Mouse (Mus musculus) gastrocnemius, postnatal 10 days (tissue): Measurements from ENCODE around the gene Anxa5. TPM values are rescaled to one million over a fixed set of nuclear protein-coding genes. Genes with fewer than 3 reads are reported as not detected.
A peak's percentile ranks its signal among the peaks of the same experiment; 100 is the strongest.

Experiments
- DNase-seq: peaks from one replicate; pipeline ENCODE4 v3.0.0; 2021; ENCODE audit warnings: mixed read lengths
- total RNA-seq, 2 experiments: library from RNA; stranded (reverse); gene quantifications; 2 replicates each; pipeline ENCODE4 v1.2.3; 2021

Gene Anxa5
- total RNA-seq, 2 experiments from 2014 or later: 120 to 161 TPM

DNA sequence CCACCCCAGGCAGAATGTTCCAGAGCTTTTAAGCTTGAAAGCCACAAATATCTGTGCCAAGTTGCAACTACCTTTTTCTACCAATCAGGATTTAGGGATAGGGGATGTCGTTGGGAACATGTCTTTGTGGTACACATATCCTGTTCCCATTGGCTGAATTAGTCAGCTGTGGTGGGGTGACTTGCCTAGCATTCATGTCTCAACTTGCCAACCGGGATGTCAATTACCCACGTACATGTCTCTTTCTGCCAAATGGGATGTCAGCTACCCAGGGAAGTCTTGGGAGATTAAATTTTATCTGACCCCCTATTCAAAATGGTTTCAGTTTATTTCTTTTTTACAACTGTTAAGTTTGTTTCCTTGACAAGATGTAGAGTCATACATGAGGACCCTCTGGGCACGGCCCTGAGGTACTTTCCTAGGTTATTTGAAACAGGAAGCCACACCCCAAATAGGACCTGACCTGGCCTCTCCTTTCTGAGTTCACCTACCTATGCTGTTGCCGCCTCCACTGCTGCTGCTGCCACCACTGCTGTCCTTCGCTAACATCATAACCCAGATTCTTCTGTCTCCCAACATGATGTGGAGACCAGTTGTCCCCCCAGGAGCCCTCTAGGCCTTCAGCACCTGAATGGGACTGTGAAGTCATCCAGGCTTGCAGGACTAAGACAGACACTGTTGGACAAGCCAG is 13.3 kb upstream of the Anxa5 start:
- no peak for DNase-seq

DNA sequence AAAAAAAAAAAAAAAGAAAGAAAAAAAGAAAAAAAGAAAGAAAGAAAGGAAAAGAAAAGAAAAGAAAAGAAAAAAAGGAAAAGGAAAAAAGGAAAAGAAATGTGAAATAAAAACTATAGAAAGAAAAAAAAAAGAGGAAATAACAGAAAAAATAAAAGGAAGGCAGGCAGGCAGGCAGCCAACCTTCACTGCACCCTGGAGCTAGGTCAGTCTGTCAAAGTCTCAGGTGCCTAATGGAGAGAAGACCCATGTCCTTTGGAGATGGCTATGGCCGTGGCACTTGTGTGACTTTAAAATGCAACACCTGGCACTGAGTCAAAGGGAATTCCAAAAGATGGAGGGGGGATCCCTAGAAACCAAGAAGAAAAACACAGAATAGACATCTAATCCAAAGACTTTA is 12.7 kb upstream of the Anxa5 start:
- no peak for DNase-seq

DNA sequence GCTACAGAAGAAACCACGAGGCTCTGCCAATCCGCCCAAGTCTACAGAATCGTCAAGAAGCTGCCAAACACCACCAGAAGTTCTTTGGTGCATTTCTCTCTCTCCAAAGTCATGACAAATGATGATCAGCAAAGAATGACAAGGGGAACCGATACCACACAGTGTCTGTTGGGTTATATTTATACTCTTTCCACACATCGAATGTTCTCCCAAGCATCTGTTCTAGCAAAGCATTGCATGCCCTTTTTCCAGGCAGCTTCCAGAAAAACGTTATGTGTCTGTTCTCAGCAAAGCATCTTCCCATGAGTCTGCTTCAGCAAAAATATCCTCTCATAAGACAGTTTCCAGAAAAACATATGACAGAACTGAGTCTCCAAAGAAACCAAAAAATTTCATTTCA is 11.2 kb upstream of the Anxa5 start:
- no peak for DNase-seq

DNA sequence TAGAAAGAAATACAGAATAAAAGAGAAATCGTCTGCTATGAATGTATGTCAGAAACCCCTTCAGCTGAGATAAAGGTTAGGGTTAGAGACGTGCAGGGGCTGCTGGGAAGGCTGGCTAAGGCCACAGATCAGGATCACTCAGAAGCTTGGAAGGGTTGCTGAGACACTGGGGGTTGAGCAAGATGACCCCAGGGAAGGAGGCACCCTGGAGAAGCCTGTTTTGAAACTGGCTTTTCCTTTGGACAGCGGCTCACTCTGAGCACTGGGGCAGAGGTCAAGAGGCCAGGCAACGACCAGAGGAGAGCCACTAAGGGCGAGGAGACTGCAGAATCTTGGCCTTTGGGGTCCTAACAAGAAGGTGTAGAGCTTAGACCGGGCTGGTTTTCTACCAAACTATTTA is 10.5 kb upstream of the Anxa5 start:
- no peak for DNase-seq

DNA sequence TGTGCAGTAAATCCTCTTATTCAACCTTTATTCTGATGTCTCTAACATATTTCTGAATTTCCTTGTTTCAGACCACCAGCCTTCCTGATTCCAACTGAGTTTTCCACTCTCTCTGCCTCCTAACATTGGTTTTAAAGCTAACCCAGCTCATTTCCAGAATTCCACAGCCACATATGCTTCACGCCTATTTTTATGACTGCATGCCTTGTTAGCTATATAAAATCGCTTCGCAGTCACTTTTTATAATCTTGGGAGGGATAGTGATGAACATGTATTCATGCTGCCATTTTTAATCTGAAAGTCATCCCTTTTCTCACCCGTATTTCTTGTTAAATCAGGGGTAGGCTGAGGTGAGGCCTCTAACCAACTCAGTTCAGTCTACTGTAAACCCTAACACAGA is 8.6 kb upstream of the Anxa5 start:
- no peak for DNase-seq

DNA sequence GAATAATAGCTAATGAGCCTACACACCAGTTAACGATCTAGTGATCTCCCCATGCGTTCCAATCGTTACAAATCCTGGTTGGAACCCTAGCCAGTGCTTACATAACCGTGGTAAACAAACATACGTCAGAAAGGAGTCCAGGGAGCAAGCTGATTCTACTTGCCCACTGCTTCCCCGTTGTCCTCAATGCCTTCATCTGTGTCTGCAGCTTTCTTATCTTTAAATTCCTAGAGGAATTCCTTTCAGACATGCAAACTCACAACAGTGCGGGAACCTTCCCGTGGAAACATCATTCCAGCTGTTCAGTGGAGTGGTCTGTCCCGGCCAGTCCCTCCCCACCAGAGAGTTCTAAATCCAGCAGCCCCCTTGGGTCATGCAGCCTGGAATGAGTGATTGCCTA is 7.2 kb upstream of the Anxa5 start:
- DNase-seq: no peak

DNA sequence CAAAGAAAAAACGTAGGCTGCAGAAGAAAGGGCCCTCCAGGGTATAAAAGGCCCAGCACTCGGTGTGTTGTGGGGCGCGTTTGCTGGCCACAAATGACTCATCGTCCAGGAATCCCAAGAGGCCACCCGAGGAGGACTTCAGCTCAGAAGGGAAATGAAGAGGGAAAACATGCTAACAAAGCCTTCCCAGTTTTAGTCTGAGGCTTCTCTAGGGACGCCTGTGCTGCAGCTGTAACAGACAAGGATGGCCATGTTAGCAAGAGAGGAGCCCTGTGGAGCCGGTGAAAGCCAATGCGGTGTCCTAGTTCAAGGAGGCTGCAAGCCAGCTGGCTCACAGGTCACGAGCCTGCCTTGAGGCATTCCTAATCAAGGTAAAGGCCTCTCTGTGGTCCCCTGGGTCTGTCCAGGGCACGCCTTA is 6.1 kb upstream of the Anxa5 start:
- DNase-seq: peak; percentile 50

DNA sequence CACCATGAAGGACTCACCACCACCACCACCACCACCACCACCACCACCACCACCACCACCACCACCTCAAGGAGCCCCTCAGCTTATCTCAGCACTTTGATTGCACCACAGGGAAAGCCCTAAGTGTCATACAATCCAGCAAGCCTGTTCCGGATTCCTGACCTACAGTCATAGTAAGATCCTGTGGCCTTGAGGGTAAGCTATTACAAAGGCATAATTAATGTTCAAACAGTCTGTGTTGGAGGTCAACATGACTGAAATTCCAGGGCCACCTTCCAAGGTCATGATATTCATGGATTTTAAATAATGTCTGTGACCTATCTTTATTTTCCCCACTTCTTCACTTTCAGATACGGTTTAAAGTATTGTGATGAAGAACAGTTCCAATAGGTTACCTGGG is 4.8 kb upstream of the Anxa5 start:
- DNase-seq: no peak

DNA sequence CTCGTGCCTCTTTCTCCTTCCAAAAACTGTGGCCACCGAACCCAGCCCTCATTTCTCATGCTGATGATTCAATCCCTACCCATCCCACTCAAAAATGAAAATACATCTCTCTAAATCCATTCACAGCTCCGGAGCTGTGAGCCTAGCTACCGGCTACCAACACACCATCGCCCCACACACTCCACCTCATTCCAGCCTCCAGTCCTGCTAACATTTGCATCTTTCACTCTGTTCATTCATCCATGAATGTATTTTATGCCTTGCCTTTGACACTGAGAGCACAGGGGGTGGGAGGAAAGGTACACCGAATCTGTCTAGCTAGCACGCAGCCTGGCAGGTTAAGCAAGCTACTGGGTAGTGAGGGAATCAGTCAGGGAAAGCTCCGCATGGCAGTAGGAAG is 3.1 kb upstream of the Anxa5 start:
- DNase-seq: no peak

DNA sequence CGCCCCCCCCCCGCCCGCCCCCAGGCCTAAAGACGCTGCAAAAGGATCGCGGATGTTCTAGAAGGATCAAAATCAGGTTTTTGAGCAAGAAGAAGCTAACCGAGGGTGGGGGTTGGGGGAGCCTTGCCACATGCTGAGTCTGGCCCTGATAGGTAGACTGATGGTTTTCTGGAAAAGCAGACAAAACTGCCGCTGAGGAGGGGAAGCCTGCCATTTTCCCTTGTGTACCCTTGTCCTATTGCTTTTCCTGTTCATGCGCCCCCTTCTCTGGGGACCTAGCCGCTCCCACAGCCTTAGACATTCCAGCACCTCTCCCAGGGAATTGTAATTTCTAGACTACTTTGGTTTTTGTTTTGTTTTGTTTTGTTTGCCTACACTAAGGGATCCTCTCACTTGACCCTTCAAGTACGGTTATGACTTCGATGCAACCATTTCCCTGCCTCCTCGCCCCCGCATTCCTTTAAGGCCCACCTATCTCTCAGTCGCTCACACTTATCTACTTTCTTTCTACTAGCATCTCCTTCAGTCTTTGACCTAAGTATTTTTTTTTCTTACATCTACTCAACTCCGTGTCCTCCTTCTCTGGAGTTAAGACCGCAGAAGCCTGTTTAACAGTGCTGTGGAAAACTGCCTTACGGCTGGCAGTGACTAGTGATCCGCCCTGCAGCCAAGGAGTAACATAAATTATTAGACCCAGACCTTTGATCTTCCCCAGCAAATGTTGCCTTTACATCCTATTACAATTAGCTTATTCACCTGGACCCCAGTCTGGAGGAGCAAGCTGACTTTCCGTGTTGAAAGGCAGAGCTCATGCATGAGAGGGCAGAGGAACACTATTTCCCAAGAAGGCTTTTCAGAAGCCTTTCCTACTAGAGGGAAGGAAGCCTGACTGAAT is 814 bp upstream of the Anxa5 start:
- no peak for DNase-seq

DNA sequence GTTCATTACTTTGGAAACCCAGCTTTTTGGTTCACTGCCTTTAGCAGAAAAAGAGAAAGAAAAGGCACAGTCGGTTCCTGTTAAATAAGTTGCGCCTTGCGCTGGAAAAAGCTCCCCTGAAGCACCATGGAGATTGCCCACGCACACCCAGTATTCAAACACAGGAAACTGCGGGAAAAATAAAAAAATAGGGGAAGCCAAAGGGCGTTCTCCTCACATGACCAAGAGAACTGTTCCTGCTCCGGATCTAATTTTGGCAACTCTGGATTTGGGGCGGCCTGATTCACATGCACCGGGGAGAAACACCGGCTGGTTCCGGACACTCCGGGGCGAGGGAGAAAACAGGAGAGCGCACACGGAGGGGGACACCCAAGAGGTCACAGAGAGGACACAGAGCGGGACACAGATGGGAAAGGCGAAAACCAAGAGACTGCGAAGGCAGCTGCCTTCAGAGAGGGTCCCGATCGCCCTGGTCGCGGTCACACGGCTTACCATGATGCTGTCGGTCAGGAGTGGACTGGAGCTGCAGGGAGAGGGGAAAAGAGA is 683 bp downstream of the Anxa5 start:
- peak; percentile 42 for DNase-seq

DNA sequence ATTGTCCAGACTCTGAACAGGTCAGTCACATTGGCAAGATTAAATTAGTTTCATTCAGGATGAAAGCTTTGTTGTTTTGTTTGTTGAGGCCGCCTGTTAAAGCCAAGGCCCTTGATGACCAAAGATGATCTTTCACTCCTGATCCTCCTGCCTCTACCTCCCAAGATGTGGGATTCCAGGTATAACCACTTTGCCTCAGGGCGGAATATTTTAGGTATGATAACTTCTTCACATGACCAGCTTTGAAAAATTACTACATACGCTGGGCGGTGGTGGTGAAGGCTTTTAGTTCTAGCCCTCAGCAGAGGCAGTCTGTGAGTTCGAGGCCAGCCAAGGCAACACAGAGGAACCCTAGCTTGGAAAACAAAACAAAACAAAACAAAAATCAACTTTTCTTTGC is 1.3 kb downstream of the Anxa5 start:
- no peak for DNase-seq

DNA sequence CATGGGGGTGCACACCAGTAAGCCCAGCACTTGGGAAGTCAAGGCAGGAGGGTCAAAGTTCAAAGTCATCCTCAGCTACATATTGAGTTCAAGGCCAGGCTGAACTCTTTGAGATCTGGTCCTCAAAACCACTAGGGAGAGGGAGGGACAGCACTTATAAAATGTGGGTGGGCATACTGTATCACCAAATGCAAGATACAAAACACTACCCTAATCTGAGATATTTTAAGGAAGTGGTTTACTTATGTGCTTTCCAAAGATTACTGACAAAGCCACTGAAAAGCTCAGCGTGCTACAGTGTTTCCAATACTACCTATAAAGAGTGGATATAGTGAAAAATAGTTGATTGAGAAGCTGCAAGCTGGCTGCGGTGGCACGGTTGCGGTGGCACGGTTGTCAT is 2.5 kb downstream of the Anxa5 start:
- no peak for DNase-seq

DNA sequence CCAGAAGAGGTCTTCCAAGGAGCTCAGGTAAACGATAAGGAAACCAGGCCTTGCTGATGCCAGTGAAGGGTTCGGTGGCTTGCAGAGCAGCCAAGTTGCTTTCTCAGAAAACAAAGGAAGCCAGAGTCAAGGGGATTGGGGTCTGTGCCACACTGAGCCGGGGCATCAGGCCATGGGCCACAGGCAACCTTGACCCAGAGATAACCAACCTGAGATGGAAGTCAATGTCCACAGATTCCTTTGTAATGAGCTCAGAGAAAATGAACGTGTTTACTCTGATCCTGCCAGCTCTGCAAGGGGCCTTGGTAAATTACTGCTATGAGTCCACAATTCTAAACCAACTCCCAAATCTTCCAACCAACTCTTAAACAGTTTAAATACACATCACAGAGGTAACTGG is 3.8 kb downstream of the Anxa5 start:
- DNase-seq: no peak

DNA sequence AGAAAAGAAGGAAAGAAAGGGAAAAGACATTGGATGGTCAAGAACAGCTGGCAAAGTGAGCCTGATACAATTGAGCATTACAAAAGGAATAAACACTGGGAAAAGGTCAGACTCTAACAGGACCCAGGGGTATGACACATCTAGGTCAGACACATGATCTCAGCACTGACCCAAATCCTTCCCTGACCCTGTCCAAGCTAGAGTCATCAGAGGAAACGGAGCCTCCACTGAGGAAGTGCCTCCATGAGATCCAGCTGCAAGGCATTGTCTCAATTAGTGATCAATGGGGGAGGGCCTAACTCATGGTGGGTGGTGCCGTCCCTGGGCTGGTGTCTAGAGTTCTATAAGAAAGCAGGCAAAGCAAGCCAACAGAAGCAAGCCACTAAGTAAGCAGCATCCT is 6.8 kb downstream of the Anxa5 start:
- DNase-seq: no peak

DNA sequence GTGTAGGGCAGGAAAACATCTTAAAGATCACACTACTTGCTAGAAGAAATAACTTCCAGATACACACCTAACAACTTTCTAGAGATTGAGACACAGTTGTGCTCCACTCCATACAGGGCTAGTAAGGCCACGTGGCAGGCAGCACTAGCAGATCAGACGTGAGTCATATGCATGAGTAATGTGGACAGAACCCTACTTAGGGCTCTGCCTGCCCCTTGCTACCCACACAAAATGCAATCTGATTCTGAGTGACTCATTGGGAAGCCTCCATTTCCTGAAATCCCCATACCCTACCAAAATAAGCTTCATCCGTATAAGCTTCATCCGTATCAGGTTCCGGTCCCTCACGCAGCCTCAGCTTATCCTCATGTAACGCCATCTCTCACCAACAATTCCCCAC is 8.1 kb downstream of the Anxa5 start:
- no peak for DNase-seq

DNA sequence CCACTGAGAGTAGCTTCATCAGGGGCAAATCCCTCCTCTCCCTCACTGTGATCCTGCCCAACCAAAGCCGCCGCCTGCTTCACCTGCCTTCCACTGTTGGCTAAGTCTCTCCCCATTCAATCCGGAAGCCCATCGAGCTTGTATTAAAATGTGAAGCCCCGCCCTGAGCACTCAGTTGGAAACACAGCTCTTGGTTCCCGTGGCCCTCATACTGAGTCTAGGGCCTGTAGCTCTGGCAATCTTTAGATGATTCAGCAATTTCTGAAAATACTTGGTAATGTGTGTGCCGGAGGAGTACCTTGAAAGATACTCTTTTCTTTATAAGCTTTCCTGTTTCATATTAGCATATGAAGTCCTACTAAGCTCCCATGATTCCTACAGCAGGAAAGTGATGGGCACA is 10.2 kb downstream of the Anxa5 start:
- DNase-seq: no peak

DNA sequence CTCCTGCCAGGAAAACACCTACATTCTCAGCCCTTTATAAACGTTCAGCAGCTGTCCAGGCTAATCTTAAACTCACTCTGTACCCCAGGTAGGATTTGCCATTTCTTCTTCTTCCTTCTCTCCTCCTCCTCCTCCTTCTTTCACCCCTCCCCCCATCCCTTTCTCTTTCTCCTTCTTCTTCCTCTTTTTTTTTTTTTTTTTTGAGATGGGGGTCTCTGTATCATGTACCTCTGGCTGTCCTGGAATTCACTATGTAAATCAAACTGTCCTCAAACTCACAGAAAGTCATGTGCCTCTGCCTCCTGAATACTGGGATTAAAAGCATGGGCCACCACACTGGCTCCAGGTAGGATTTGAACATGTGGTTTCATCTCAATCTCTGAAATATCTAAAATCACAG is 13.3 kb downstream of the Anxa5 start:
- DNase-seq: no peak

DNA sequence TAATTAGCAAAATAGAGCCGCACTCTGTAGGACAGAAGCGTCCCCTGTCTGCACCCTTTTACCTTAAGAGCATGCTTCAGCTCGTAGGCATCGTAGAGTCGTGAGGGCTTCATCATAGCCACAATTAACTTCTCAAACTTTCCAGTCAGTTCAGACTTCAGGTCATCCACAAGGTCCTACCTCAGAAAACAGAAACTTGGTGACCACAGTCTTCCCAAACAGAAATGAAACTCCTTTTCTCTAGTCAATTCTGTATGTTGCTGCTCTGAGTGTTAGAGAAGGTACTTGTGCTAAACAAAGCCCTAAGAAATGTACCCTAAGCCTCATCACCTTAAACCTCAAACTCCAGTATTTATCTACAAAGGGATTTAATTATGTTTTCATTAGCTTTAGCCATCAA is 13.9 kb downstream of the Anxa5 start:
- no peak for DNase-seq

DNA sequence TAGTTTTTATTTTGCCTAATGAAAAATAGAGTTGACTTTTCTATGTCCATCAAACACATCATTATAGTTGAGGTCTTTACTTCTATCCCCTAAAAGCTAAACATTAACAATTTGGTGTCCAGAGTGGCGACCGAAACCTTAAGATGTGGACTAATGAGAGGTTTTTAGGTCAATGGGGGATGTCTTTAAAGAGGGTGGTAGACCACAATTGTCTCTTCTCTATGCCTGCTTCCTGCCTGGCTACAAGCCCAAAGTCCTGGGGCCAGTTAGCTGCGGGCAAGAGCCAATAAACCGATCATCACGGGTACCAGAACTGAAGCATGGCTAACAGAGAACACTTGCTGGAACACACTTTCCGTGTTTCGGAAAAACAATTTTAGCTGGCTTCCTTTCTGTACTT is 15.0 kb downstream of the Anxa5 start:
- DNase-seq: no peak

DNA sequence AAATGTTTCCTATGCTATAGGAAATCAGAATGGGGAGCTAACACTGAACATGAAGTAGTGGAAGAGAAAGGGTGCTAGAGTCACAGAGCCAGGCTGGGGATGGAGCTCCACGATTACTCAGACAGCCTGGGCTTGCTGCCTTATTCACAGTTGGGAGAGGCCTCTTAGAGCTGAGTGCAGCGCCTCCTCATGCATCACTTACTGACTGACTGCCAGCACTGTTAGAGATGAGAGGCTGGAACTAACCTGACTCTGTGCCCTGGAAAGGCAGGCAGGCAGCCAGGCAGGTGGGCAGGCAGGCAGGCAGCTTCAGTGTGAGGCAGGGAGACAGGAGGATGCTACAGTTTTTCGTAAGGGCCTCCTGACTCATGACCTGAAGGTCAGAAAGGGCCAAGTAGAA is 20.1 kb downstream of the Anxa5 start:
- DNase-seq: peak; percentile 20

DNA sequence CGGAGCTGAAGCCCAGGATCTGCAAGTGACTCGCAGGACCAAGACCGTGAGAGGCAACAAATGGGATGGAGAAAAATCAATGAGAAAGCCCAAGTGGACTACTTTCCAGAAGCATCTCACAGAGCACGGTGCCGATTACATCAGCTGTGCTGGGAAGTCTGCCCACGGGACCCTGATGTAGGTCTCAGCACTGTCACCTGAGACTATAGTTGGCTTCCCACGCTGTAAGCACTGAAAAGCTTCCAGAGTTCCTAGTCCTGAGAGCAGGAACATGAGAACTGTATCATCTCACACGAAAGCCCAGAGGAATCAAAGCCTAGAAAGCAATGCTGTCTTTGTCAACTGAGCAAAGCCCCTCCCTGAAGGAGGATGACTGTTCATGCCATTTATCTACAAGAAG is 20.6 kb downstream of the Anxa5 start:
- DNase-seq: peak; percentile 27

DNA sequence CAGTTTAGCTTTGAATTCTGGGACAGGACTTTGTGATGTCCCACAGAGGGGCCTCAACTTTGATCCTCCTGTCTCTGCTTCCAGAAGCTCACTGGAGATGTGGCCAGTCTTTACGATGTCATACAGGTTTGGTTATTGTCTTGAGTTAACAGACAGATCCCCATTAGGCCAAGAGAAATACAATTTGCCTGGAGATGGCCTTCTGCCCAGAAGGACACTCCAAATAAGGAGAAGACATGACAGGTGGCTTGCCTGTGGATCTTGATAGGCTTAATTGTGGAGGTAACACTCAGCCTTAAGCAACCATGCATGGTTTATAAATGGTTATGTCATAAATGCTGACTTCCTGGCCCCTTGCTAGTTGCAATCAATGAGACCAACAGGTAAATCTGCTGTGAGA is 23.2 kb downstream of the Anxa5 start:
- DNase-seq: no peak
